14 mouse cellular contexts compared by ENCODE assay signal in genomic region chr13:54165066-54165465, GRCm38 (mm10). TPM values are rescaled to one million over a fixed set of nuclear protein-coding genes. Genes with fewer than 3 reads are reported as not detected.
"Had no signal": no experiment of that assay in that cellular context is flagged by ENCODE, and none has a peak within 500 bp of the region (broad histone marks: within the 10 kb centered on the region; RNA-seq: fewer than 3 reads in every experiment).

No protein-coding gene starts in this region.

- ATAC-seq: intestine, embryonic 15.5 days; liver, postnatal 0 days had no signal

- DNase-seq: kidney, adult 18-20 months; kidney, postnatal 25 days; liver, embryonic 13.5 days; liver, postnatal 0 days; lung, postnatal 14 days; thymus, adult 18-20 months; thymus, postnatal 14 days had no signal

- H3K27me3 ChIP-seq: intestine, embryonic 15.5 days; kidney, embryonic 15.5 days; limb, embryonic 15.5 days; liver, embryonic 13.5 days; lung, embryonic 15.5 days; midbrain, embryonic 12.5 days had no signal

- H3K27ac ChIP-seq: intestine, embryonic 15.5 days; kidney, embryonic 15.5 days; limb, embryonic 15.5 days; liver, embryonic 13.5 days; lung, embryonic 15.5 days; macrophage; midbrain, embryonic 12.5 days had no signal

- H3K4me2 ChIP-seq: intestine, embryonic 15.5 days; kidney, embryonic 15.5 days; limb, embryonic 15.5 days; liver, embryonic 13.5 days; lung, embryonic 15.5 days; midbrain, embryonic 12.5 days had no signal

- H3K36me3 ChIP-seq: intestine, embryonic 15.5 days; kidney, embryonic 15.5 days; limb, embryonic 15.5 days; liver, embryonic 13.5 days; lung, embryonic 15.5 days; midbrain, embryonic 12.5 days had no signal

- H3K4me3 ChIP-seq: intestine, embryonic 15.5 days; kidney, embryonic 15.5 days; limb, embryonic 15.5 days; liver, embryonic 13.5 days; lung, embryonic 15.5 days; megakaryocyte, embryonic 14.5 days; midbrain, embryonic 12.5 days had no signal

- H3K9ac ChIP-seq: intestine, embryonic 15.5 days; kidney, embryonic 15.5 days; limb, embryonic 15.5 days; liver, embryonic 13.5 days; liver, postnatal 0 days; lung, embryonic 15.5 days; midbrain, embryonic 12.5 days had no signal

- H3K4me1 ChIP-seq: intestine, embryonic 15.5 days; kidney, embryonic 15.5 days; limb, embryonic 15.5 days; liver, embryonic 13.5 days; lung, embryonic 15.5 days had no signal

- H3K9me3 ChIP-seq: intestine, embryonic 15.5 days; kidney, embryonic 15.5 days; limb, embryonic 15.5 days; liver, embryonic 13.5 days; lung, embryonic 15.5 days; midbrain, embryonic 12.5 days had no signal

RNA-seq across cellular contexts. Expression of gene Hrh2, which starts 26.9 kb away (rescaled TPM):
- polyA plus RNA-seq: kidney, embryonic 15.5 days; limb, embryonic 15.5 days had no signal
